Mouse (Mus musculus) forebrain, embryonic 15.5 days (tissue): ENCODE measurements at regions not wholly inside any gene's neighbourhood (a gene's known extent, or its start where the extent isn't known, plus 50 kb on each side); places are given as distances from the start of the nearest gene placed in this dataset.

ENCODE experiments used
- ATAC-seq: fragments of 200-750 bp; cut with Nextera tagmentation; replicated peaks from 2 replicates; pipeline ENCODE4 v1.8.0; 2017; ENCODE audit warnings: mild to moderate bottlenecking, moderate TSS enrichment, moderate library complexity
- H3K27ac ChIP-seq: fragments of 300-500 bp; sonication (generic); replicated peaks from 2 replicates; pipeline ENCODE4 v1.5.1; 2015; ENCODE audit warnings: mild to moderate bottlenecking, inconsistent platforms
- H3K27me3 ChIP-seq: fragments of 300-500 bp; sonication (generic); 2 replicates; pipeline ENCODE4 v1.6.1; 2015; ENCODE audit warnings: inconsistent platforms
- H3K36me3 ChIP-seq: fragments of 300-500 bp; sonication (generic); 2 replicates; pipeline ENCODE4 v1.6.1; 2015; ENCODE audit warnings: mild to moderate bottlenecking, inconsistent platforms
- H3K4me1 ChIP-seq: fragments of 300-500 bp; sonication (generic); 2 replicates; pipeline ENCODE4 v1.6.1; 2015; ENCODE audit warnings: inconsistent platforms
- H3K4me2 ChIP-seq: fragments of 300-500 bp; sonication (generic); replicated peaks from 2 replicates; pipeline ENCODE4 v1.6.1; 2015; ENCODE audit warnings: mild to moderate bottlenecking, inconsistent platforms
- H3K4me3 ChIP-seq: fragments of 300-500 bp; sonication (generic); 2 replicates; pipeline ENCODE4 v1.5.1; 2015; ENCODE audit warnings: mild to moderate bottlenecking, inconsistent platforms
- H3K9ac ChIP-seq: fragments of 300-500 bp; sonication (generic); replicated peaks from 2 replicates; pipeline ENCODE4 v1.6.1; 2015; ENCODE audit warnings: mild to moderate bottlenecking, inconsistent platforms
- H3K9me3 ChIP-seq: fragments of 300-500 bp; sonication (generic); 2 replicates; pipeline ENCODE4 v1.6.1; 2016; ENCODE audit warnings: inconsistent platforms
- WGBS: fragments of 180-500 bp; shearing (Covaris S2); methylation state at CpG from one replicate; pipeline ENCODE4 v1.1.7; 2015; ENCODE audit warnings: mixed read lengths; 5-methylcytosine and 5-hydroxymethylcytosine counted together

DNA sequence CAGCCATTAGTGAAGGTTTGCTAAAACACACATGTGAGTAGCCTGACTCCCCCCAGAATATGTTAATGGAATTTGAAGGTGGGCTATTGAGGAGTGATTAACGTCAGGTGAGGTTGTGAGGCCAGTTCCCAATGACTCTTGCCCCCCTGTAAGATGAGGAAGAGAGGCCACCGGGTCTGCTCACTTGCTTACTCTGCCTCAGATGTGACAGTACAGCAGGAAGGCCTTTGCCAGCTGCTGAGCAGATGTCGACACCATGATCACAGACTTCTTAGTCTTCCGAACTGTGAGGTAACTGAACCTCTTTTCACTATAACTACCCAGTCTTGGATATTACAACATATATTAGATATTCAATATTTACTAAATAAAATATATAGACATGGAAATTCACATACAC, 127.4 kb downstream of the Kdr start:
- no peaks in the 10 kb centered on the region for H3K36me3 ChIP-seq
- H3K4me1 ChIP-seq = no peaks in the 10 kb centered on the region
- H3K27me3 ChIP-seq = peaks cover 4% of the 10 kb centered on the region; the same call in 1 of the 2 replicates
- H3K27ac ChIP-seq = no peak overlapping the region
- H3K4me3 ChIP-seq = no peak overlapping the region
- H3K9me3 ChIP-seq = no peaks in the 10 kb centered on the region
- H3K9ac ChIP-seq = no peak overlapping the region
- WGBS = 84% methylated on average over 4 of the region's 4 CpGs
- ATAC-seq = no peak
- H3K4me2 ChIP-seq = no peak overlapping the region

DNA sequence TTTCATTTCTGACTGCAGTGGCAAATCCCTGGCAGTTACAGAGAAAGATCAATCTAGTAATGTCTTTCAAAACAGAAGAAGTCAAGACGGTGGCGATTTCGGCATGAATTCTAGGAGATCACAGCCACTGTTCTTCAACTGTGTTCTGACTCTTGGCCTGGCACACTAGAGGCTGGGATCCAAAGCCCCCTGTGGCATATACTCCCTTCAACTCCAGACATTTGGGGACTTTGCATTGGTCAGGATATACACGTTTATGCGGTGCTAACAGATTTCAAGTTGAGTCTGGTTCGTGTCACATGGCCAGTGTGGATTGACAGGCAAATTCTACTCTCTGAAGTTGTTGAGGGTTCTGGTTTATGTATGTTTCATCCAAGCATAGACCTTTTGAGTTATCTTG, 130.3 kb downstream of the Kdr start:
- H3K4me2 ChIP-seq = no peak overlapping the region
- H3K27ac ChIP-seq = no peak overlapping the region
- no peak for ATAC-seq
- H3K36me3 ChIP-seq = no peaks in the 10 kb centered on the region
- no peaks in the 10 kb centered on the region for H3K4me1 ChIP-seq
- no peak overlapping the region for H3K4me3 ChIP-seq
- peaks cover 4% of the 10 kb centered on the region; the same call in 1 of the 2 replicates for H3K27me3 ChIP-seq
- no peak overlapping the region for H3K9ac ChIP-seq
- WGBS = 90% methylated on average over 6 of the region's 6 CpGs
- no peaks in the 10 kb centered on the region for H3K9me3 ChIP-seq

GRCm38 (mm10) chr5:75847341-75847740, 130.9 kb downstream of the Kdr start:
- Histone ChIP-seq H3K27me3 (peaks cover 4% of the 10 kb centered on the region; the same call in 1 of the 2 replicates), H3K4me1 (no peaks in the 10 kb centered on the region), H3K27ac (no peak overlapping the region), H3K4me3 (no peak overlapping the region), H3K4me2 (no peak overlapping the region), H3K9ac (no peak overlapping the region), H3K36me3 (no peaks in the 10 kb centered on the region), H3K9me3 (no peaks in the 10 kb centered on the region)
- WGBS = 82% methylated on average over 3 of the region's 3 CpGs
- no peak for ATAC-seq

GRCm38 (mm10) chr5:75846016-75846415, 132.2 kb downstream of the Kdr start:
- Histone ChIP-seq H3K27ac (no peak overlapping the region), H3K27me3 (no peaks in the 10 kb centered on the region), H3K9me3 (no peaks in the 10 kb centered on the region), H3K36me3 (no peaks in the 10 kb centered on the region), H3K9ac (no peak overlapping the region), H3K4me2 (no peak overlapping the region), H3K4me1 (no peaks in the 10 kb centered on the region), H3K4me3 (no peak overlapping the region)
- WGBS = 34% methylated on average over 3 of the region's 3 CpGs
- ATAC-seq = no peak

DNA sequence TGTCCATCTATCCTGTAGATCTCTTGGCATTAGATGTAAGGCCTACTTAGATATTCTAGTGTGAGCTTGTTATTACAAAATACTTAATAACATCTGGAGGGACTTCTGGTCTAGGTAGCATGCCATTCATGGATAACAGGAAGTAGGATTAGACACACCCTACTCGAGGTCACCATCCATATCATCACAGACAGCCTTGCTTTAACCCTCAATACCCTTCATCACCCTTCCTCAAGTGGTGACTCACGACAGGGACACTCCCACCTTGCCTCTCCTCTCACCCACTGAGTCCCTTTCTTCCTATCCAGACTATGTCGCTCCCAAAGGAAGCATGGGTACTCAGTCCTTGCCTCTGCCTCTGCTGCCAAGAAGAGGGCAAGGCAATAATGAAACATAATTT, 134.5 kb downstream of the Kdr start:
- Histone ChIP-seq H3K4me3 (no peak overlapping the region), H3K27me3 (no peaks in the 10 kb centered on the region), H3K4me1 (no peaks in the 10 kb centered on the region), H3K27ac (no peak overlapping the region), H3K36me3 (no peaks in the 10 kb centered on the region), H3K9ac (no peak overlapping the region), H3K4me2 (no peak overlapping the region), H3K9me3 (no peaks in the 10 kb centered on the region)
- 72% methylated on average over 3 of the region's 3 CpGs for WGBS
- no peak for ATAC-seq

DNA sequence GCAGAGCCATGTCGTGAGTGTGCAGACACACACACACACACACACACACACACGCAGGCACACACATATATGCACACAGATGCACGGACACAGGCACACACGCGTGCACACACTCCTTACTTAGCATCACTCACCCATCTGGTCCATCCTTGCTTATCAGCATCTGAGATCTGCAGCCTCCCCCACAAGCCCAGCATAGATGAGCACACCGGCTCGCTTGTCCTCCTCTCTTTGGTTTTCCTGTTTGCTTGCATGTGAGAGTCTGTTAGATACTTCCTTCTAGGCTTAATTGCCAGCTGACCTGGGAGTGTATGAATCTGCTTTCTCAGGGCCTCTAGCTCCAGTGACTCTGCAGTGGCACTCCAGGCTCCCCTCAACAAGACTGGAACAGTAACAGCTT, 137.8 kb downstream of the Kdr start:
- Histone ChIP-seq H3K4me3 (no peak overlapping the region), H3K36me3 (no peaks in the 10 kb centered on the region), H3K9ac (no peak overlapping the region), H3K4me1 (peaks cover 1% of the 10 kb centered on the region; the same call in 1 of the 2 replicates), H3K27ac (no peak overlapping the region), H3K9me3 (no peaks in the 10 kb centered on the region), H3K27me3 (no peaks in the 10 kb centered on the region), H3K4me2 (no peak overlapping the region)
- no peak for ATAC-seq
- 91% methylated on average over 7 of the region's 7 CpGs for WGBS

- no peak overlapping the region for H3K4me3 ChIP-seq
- H3K27me3 ChIP-seq = no peaks in the 10 kb centered on the region
- H3K9me3 ChIP-seq = no peaks in the 10 kb centered on the region
- H3K4me1 ChIP-seq = peaks cover 10% of the 10 kb centered on the region; the same call in 1 of the 2 replicates
- H3K4me2 ChIP-seq = 0 out of 2 replicates have a peak overlapping the region, but pooled peaks have one; percentile 4
- H3K36me3 ChIP-seq = no peaks in the 10 kb centered on the region
- 0 out of 2 replicates have a peak overlapping the region, but pooled peaks have one; percentile 27 for H3K27ac ChIP-seq
- 79% methylated on average over 20 of the region's 20 CpGs for WGBS
- H3K9ac ChIP-seq = no peak overlapping the region
- no peak for ATAC-seq
Observed at GRCm38 (mm10) chr5:75835556-75835961, 142.7 kb downstream of the Kdr start.

GRCm38 (mm10) chr5:75834766-75835555, 143.3 kb downstream of the Kdr start:
- peaks cover 16% of the 10 kb centered on the region for H3K4me1 ChIP-seq
- peak overlapping the region; percentile 27 for H3K27ac ChIP-seq
- H3K36me3 ChIP-seq = no peaks in the 10 kb centered on the region
- no peak overlapping the region for H3K4me3 ChIP-seq
- H3K27me3 ChIP-seq = no peaks in the 10 kb centered on the region
- 0 out of 2 replicates have a peak overlapping the region, but pooled peaks have one; percentile 4 for H3K4me2 ChIP-seq
- WGBS = 62% methylated on average over 17 of the region's 17 CpGs
- ATAC-seq = no peak
- no peaks in the 10 kb centered on the region for H3K9me3 ChIP-seq
- no peak overlapping the region for H3K9ac ChIP-seq

GRCm38 (mm10) chr5:75832341-75832740, 145.9 kb downstream of the Kdr start:
- Histone ChIP-seq H3K4me3 (no peak overlapping the region), H3K27me3 (no peaks in the 10 kb centered on the region), H3K9me3 (no peaks in the 10 kb centered on the region), H3K27ac (no peak overlapping the region), H3K4me1 (peaks cover 17% of the 10 kb centered on the region), H3K9ac (no peak overlapping the region), H3K36me3 (no peaks in the 10 kb centered on the region), H3K4me2 (no peak overlapping the region)
- ATAC-seq = no peak
- 93% methylated on average over 5 of the region's 5 CpGs for WGBS

DNA sequence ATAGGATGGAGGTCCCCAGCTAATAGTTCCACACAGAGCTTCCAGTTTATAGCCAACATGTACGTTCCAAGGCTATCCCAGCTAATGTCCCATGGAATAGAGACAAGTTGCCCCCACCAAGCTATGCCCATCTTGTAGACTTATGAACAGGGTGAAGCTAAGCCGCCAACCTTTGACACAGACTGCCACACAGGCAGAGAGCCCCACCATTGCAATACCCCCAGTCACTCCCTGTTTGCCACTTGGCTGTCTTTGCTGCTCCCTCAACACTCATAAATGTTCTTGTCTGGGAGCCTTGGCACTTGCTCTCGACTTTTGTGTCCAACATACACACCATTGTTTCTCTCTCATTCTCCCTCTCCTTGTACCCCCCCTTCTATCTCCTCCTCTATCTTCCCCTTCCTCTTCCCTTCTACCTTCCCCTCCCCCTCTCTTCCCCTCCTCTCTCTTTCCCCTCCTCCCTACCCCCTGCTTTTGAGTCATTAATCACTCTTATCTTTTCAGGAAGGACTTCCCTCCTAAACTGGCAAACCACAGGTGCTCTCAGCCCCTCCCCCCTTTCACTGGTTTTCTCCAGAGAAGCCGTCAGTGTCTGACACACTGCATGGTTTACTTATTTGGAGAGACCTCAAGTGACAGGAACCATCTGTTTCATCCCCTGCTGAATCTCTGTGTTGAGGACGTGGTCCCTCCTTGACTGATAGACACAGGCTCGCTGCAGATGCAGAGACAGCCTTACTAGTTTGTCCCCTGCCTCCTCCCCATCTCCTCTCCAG, 148.2 kb downstream of the Kdr start:
- Histone ChIP-seq H3K4me1 (peaks cover 13% of the 10 kb centered on the region), H3K4me3 (no peak overlapping the region), H3K27ac (no peak overlapping the region), H3K9ac (no peak overlapping the region), H3K36me3 (no peaks in the 10 kb centered on the region), H3K27me3 (no peaks in the 10 kb centered on the region), H3K4me2 (no peak overlapping the region), H3K9me3 (no peaks in the 10 kb centered on the region)
- peak; percentile 68; the same call in 1 of the 2 replicates for ATAC-seq
- 51% methylated on average over 6 of the region's 6 CpGs for WGBS

DNA sequence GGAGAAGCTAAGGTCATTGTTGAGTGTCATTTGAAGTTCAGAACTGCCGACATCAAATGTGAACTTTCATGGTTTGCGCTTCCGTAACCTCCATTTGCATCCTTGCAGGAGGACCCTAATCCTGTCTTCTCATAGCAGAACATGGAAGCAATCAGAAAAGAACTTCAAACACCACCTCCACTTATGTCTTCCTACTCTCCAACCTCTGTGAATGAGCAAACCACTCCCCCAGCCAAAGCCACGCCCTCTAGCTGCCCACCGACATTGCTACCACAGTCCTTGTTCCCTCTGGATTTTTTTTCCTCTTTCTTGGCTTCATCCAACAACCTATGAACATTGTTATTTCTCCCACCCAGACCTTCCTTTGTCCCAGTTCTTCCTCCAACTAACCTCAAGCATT, 149.9 kb downstream of the Kdr start:
- peaks cover 8% of the 10 kb centered on the region for H3K4me1 ChIP-seq
- 89% methylated on average over 5 of the region's 5 CpGs for WGBS
- H3K9ac ChIP-seq = no peak overlapping the region
- no peaks in the 10 kb centered on the region for H3K27me3 ChIP-seq
- no peaks in the 10 kb centered on the region for H3K9me3 ChIP-seq
- H3K4me3 ChIP-seq = no peak overlapping the region
- H3K36me3 ChIP-seq = no peaks in the 10 kb centered on the region
- H3K4me2 ChIP-seq = no peak overlapping the region
- no peak for ATAC-seq
- H3K27ac ChIP-seq = no peak overlapping the region

GRCm38 (mm10) chr5:75826283-75827098, 151.8 kb downstream of the Kdr start:
- Histone ChIP-seq H3K9ac (no peak overlapping the region), H3K27ac (no peak overlapping the region), H3K27me3 (no peaks in the 10 kb centered on the region), H3K4me3 (no peak overlapping the region), H3K4me2 (no peak overlapping the region), H3K9me3 (no peaks in the 10 kb centered on the region), H3K4me1 (peaks cover 8% of the 10 kb centered on the region), H3K36me3 (no peaks in the 10 kb centered on the region)
- no peak for ATAC-seq
- WGBS = 84% methylated on average over 10 of the region's 10 CpGs
